Mouse (Mus musculus): Measurements from ENCODE around the gene Dhx36.

Gene Dhx36

DNA sequence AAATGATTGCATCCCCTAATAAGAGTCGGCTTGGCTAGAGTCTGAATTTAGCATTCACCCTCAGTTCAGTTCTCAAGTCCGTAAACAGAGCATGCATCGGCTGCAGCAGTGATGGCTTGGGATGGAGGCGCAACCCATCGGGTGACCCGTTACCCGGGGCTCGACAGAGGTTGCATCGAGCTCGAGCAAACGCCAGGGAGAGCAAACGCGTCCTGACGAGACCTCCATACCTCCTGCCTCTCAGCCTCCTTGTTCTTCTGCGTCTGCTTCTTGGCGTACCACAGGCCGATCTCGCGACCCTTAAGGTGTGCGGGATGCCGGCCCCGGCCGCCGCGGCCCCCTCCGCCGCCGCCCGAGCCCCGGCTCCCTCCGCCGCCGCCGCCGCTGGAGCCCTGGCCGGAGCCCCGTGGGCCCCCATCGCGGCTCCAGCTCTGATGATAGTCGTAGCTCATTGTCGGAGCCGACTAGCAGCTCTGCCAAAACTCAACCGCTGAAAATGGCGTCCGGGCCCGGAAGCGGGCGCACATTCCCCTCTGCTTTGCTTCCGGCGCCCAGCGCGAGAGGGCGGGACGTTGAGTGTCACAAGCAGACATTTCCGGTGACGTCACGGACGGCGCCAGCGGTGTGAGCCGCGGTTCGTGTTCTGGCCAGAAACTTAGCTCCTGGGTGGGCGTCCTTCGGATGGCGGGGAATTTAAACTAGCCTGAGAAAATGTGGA lies at the start of gene Dhx36:
Dhx36 (minus strand) TSS at position 517 of the 718 bp plus-strand sequence.
- in situ Hi-C loops (cut with MboI, MseI) = loop anchor here (25.0 kb wide), 1 partner anchor 1144 kb away; the partner anchor contains the start of genes B430305J03Rik and Rap2b

GRCm38 (mm10) chr3:62527593-62527992 lies 20.8 kb upstream of the Dhx36 start:
- in situ Hi-C loops (cut with MboI, MseI) = no loop called here

DNA sequence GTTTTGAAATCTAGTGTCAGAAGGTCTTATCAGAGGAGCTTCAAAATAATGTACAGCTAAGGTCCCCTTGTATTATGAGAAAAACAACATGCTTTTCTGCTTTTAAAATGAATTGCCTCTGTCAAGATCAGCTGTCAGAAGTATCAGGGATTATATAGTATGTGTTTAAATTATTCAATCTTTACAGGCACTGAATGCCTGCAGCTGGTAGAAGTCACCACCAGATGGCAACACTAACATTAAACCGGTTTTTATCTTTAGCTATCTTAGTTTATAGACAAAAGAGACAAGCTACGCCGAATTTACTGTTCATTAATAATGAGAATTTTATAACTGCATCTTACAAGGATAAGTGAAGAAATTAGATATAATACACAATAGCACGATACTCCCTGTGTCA lies 20.4 kb upstream of the Dhx36 start:
- in situ Hi-C loops (cut with MboI, MseI) = no loop called here

DNA sequence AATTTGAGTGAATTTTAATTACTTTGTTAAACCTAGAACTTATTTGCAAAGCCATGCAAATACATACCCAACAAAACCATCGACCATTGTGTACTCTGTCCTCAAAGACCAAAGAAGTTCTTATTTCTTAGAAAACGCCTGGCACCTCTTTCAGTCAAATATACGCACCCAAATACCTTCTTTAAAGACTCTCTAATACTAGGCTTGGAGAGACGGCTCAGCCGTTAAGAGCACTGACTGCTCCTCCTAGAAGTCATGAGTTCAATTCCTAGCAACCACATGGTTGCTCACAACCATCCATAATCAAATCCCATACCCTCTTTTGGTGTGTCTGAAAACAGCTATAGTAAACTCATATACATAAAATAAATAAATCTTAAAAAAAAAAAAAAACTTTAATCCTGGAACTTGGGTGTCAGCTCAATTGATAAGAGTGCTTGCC lies 423 bp upstream of the Dhx36 start:
- in situ Hi-C loops (cut with MboI, MseI) = loop anchor here (25.0 kb wide), 1 partner anchor 1145 kb away; the partner anchor contains the start of genes B430305J03Rik and Rap2b

- in situ Hi-C loops (cut with MboI, MseI) = loop anchor here (25.0 kb wide), 1 partner anchor 1143 kb away; the partner anchor contains the start of genes B430305J03Rik and Rap2b
These were observed 1.5 kb downstream of the Dhx36 start for GRCm38 (mm10) chr3:62505166-62505900.

GRCm38 (mm10) chr3:62499327-62499726 lies 7.5 kb downstream of the Dhx36 start:
- in situ Hi-C loops (cut with MboI, MseI) = loop anchor here (10.0 kb wide), 1 partner anchor 1495 kb away; no protein-coding TSS in a partner anchor

DNA sequence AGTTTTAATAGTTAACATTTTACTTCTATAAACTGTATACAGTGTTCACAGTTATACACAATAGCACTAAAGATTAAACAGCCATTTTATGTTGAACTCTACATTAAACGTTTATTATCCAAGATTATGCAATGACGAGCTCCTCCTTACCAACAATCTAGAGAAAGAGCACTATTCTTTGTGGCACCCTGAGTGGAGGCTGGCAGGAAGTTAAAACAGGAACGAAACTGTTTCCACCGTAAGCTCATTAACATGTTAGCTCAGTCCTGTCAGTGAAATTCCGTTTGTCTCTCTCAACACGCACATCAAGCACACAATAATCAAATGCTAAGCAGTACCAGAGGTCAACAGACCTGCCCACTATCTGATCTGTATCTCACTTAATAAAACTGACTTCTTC lies 14.2 kb downstream of the Dhx36 start:
- in situ Hi-C loops (cut with MboI, MseI) = loop anchor here (10.0 kb wide), 1 partner anchor 1502 kb away; no protein-coding TSS in a partner anchor

GRCm38 (mm10) chr3:62484340-62484739 lies 22.5 kb downstream of the Dhx36 start:
- in situ Hi-C loops (cut with MboI, MseI) = no loop called here

DNA sequence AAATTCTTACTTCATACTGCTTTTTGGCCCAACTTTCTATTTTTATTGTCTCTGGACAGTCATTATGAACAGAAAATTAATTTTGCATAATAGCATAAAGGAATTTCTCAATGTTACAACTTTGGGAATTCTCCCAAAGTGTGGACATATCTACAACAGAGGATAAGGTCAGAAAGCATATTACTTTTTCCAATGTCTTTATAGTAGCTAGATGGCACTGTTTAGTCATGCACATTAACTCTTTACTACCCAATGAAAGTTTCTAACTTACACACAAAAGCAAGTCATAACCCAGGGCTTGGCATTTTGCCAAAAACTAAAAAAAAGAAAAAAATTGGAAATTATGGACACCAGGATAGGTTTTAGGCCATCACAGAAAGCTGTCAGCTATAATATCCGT lies 36.6 kb downstream of the Dhx36 start:
- in situ Hi-C loops (cut with MboI, MseI) = loop anchor here (10.0 kb wide), 1 partner anchor 1545 kb away; no protein-coding TSS in a partner anchor

DNA sequence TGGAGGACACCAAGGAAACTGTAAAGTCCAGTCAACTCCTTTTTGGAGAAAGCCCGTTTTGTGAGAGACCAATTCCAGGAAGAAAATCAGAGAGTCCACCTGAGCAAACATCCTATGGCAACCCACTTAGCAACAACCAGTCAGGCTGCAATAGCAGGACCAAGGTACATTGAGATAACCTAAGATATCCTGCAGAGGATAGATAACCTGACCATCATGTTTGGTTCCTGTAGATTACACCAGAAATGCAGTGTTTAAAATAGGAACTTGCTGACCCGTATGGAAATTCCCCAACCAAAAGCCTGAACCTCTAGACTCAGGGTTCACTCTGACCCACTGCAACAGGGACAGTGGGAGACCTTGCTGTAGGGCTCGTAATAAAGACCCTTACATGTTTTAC lies 42.5 kb downstream of the Dhx36 start:
- in situ Hi-C loops (cut with MboI, MseI) = no loop called here

DNA sequence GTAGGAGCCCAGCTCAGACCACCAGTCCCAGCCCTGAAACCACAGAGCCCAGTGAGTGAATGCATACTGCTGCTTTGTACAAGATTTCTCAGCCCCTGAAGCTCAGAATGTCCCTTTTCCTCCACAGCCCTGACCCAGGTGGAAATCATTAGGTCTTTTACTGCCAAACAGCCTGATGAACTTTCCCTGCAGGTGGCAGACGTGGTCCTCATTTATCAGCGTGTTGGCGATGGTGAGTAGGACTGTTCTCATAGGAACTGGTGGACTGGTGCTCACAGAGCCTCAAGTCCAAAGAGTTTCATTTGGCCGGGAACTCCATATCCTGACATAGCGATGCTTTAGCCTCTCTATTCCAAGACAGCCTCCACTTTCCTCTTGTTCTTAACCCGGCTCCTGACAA lies 47.3 kb downstream of the Dhx36 start:
- in situ Hi-C loops (cut with MboI, MseI) = no loop called here

DNA sequence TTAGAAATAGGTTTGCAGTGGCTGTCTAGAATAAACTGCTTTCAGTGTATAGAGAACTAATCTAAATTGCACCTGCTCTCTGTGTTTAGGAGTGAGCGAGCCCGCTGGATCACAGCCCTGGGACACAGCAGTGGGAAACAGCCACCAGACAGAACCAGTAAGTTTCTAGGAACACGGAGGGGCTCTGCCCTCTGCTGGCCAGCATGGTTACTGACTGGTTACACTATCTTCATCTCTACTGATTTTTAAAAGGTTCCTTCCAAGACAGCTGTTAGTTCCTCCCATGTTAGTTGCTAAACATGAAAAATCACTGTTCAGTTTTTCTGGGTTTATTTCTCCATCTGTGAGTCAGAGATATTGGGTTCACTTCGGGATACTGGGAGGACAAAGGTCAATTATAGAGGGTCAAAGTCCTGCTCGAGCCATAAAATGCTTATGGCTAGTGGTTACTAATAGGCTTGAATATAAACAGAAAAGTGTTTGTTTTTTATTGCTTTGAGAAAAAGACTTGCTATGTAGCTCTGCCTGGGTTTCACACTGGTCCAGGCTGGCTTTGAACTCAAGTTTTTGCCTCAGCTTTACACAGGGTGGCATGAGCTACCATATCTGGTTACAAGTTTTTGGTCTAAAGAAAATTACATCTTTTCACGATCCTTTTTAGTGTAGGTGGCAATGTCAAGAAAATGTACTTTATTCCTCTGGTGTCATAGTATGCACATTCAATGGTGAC lies 48.4 kb downstream of the Dhx36 start:
- in situ Hi-C loops (cut with MboI, MseI) = no loop called here

DNA sequence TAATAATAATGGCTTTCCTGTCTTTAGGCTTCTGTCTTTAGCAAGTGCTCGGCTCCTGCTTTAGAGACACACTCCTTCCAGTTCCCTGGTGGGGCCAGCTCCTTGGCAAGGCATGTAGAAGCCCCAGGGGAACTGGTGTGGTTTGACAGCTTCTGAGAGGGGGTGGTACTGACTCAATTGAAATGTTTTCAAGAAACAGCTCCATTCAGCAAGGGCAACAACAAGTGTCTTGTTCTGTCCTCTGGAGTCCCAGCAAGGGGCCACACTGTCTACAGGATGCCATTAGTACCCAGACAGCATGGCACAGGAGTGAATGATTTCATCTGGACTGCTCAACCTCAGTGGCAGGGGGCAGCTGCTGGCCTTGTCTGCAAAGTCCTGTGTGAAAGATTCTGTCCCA lies 51.0 kb downstream of the Dhx36 start:
- in situ Hi-C loops (cut with MboI, MseI) = no loop called here

DNA sequence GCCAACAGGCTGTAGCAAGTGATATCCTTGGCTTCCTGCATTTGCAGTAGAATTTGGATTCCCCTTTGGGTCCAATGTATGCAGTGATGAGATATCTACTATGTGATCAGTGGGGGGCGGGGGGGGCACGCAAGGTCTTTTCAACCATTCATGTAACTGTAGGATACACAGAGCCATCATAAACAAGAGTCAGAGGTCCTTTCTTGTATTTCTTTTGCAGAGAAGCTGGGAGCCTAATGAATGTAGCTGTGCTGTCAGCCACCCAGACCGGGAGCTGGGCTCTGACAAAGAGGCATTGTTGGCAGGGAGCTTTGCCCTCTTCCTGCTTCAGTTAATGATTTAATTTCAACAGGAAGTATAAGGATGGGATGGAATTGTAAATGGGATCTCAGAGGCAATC lies 52.7 kb downstream of the Dhx36 start:
- in situ Hi-C loops (cut with MboI, MseI) = loop anchor here (5.0 kb wide), 1 partner anchor 1212 kb away; no protein-coding TSS in a partner anchor

DNA sequence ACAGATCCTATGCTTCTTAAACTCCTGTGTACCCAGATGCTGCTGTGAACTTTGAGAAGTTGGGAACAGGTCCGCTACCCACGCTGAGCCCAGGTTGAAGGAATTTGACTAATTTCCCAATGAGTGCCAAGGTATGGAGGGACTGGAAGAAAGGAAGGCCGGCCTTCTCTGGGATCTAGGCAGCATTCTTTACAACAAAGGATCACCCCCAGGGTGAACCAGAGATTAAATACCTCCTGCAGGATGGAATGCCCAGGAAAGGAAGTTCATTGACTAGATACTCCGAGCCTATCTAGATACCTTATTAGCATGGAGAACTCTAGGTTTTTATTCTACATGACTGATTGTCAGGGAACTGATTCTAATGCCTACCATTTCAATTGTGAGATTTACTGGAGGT lies 53.8 kb downstream of the Dhx36 start:
- in situ Hi-C loops (cut with MboI, MseI) = loop anchor here (5.0 kb wide), 1 partner anchor 1211 kb away; no protein-coding TSS in a partner anchor

- in situ Hi-C loops (cut with MboI, MseI) = loop anchor here (5.0 kb wide), 1 partner anchor 1208 kb away; no protein-coding TSS in a partner anchor
These were observed 56.8 kb downstream of the Dhx36 start for GRCm38 (mm10) chr3:62449871-62450496.

DNA sequence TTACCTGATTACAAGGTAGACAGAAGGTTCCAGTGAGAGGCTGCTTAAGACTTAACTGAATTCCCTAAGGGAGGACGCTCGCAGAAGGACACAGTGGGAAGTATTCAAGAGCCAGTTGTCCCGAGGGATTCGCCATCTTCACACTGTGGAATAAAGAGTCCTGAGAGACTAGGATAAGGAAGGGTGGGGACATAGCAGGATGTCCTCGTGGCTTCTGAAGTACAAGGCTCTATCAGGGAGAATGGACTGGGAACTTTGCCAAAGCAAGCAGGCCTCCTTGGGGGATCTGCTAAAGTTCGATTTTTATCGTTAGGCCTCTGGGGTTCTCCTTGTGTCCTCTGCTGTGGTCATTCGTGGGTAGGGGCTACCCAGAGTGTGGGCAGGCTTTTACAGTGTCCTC lies 59.7 kb downstream of the Dhx36 start:
- in situ Hi-C loops (cut with MboI, MseI) = no loop called here

- in situ Hi-C loops (cut with MboI, MseI) = no loop called here
These were observed 60.5 kb downstream of the Dhx36 start for GRCm38 (mm10) chr3:62446271-62446670.

DNA sequence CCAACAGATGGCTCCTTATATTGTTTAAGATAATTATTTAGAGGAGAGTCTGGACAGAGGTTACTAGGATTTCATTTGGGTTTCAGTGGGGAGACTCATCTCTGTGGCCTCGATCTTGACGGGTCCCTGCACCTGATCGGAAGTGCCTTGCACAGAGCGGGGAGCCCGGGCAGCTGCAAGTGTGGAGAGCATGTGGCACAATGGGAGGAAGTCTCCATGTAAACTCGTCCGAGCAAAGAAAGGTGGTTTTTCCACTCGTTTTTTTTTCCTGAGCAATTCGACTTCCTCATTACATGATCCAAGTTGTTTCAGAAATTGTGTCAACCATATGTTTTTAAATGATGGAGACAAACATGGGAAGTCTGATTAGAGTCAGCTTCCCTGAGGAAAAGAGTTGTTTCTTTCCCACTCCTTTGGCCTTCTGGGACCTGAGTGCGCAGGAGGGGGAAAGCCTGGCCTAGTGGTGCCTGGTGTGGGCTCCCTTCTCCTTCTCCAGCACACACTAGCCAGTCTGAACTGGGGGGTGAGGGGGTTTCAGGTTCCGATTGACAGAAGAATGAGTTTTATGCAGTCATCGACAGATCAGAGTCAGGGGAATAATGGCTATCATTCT lies 63.1 kb downstream of the Dhx36 start:
- in situ Hi-C loops (cut with MboI, MseI) = no loop called here

DNA sequence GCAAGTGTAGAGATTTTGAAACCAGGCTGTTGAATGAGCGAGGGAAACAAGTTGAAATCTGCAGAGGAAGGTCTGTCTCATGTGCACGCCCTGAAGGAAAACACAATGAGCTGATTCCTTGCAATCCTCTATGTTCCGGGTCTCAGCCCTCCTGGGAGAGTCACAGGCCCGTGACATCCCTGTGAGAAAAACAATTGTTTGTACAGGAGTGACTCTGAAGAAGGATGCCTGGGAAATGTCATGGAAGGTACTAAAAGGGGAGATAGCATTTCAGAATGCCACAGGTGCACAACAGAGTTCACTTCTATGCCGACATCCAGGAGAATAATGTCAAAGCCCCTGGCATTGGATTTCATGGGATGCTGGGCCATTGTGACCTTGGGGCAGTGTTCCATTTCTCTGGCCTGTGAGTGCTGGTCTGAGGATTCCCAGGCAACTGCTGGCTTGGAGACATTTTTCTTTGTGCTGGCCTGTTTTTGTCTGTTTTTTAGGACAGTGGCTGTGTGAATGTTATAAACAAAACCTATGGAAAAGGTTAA lies 66.3 kb downstream of the Dhx36 start:
- in situ Hi-C loops (cut with MboI, MseI) = no loop called here

Data from regulatory T cell (primary cell).